Mouse (Mus musculus) ovary, postnatal 10 days (tissue): ENCODE results near the gene Zbtb8b.
A peak's percentile ranks its signal among the peaks of the same experiment; 100 is the strongest.
"Not testable (repeated sequence)": the region's sequence is repeated elsewhere in the genome, so short reads cannot be mapped to it uniquely, and the experiment has no call there.

Experiments
- DNase-seq: peaks from one replicate; pipeline ENCODE4 v3.0.0; 2022; ENCODE audit warnings: low spot score

Zbtb8b gene

GRCm38 (mm10) chr4:129440340-129441063 is at the start of gene Zbtb8b:
Gene Zbtb8b (minus strand): TSS chr4:129440853.
- peak; percentile 27 for DNase-seq

GRCm38 (mm10) chr4:129481090-129481489 is 40.4 kb upstream of the Zbtb8b start:
- DNase-seq, result no peak

GRCm38 (mm10) chr4:129479863-129480262 is 39.2 kb upstream of the Zbtb8b start:
- DNase-seq, result no peak

GRCm38 (mm10) chr4:129476047-129476446 is 35.4 kb upstream of the Zbtb8b start:
- no peak for DNase-seq

- DNase-seq, result no peak
These were observed 23.7 kb upstream of the Zbtb8b start for GRCm38 (mm10) chr4:129464286-129464815.

GRCm38 (mm10) chr4:129463097-129464059 is 22.7 kb upstream of the Zbtb8b start:
- no peak for DNase-seq

GRCm38 (mm10) chr4:129462118-129462517 is 21.5 kb upstream of the Zbtb8b start:
- DNase-seq, result no peak

- peak; percentile 88 for DNase-seq
These were observed 20.7 kb upstream of the Zbtb8b start, which contains the start of gene Bsdc1 for GRCm38 (mm10) chr4:129461183-129461960. Gene Bsdc1 (plus strand): TSS chr4:129461581.

GRCm38 (mm10) chr4:129460827-129461182 is 20.2 kb upstream of the Zbtb8b start:
- DNase-seq, result no peak

GRCm38 (mm10) chr4:129459726-129460125 is 19.1 kb upstream of the Zbtb8b start:
- no peak for DNase-seq

DNA sequence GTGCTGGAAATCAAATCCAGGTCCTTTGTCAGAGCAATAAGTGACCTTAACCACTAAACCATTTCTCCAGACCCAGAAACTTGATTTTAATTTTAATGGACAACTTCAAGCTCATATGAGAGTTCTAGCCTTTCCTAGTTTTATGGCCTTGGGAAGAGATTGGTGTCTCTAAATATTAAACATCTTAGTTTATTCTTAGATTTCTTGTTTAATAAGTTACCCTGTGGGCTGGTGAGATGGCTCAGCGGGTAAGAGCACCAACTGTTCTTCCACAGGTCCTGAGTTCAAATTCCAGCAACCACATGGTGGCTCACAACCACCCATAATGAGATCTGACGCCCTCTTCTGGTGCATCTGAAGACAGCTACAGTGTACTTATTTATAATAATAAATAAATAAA is 16.7 kb upstream of the Zbtb8b start:
- not testable (repeated sequence) for DNase-seq

DNA sequence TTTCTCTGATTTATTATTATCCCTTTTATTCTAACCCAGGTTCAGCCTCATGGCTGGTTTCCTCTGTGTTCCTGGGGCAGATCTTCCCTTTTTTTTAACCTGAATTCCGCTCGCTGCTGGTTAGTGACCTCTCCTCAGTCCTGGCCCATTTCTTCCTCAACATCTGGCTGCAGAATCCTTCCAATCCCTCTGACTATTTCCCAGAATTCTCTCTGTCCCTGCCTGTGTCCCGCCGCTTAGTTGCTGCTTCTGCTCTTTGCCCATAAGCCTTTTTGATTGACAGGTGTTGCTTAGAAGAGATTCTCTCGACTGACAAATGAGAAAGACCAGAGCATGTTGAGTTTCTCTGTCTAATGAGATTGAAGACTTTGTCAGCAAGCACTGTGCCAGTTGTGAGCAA is 15.5 kb upstream of the Zbtb8b start:
- DNase-seq, result no peak

DNA sequence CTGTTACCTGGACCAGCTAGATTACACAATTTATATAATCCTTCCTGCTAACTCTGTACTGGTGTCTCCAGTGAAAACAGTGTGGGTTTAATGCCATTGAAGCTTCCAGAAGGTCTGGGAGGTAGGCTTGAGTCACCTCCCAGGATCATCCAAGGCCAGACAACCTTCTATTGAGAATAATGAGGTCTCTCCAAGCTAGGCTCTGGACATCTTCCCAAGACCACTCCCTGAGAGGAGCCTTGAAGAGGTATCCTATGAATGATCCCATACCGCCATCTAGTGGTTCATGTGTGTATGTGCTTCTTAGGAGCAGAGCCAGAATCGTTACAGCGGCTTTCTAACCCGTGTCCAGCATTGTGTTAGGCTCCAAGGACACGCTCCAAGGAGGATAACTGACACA is 14.6 kb upstream of the Zbtb8b start:
- DNase-seq, result peak; percentile 17

DNA sequence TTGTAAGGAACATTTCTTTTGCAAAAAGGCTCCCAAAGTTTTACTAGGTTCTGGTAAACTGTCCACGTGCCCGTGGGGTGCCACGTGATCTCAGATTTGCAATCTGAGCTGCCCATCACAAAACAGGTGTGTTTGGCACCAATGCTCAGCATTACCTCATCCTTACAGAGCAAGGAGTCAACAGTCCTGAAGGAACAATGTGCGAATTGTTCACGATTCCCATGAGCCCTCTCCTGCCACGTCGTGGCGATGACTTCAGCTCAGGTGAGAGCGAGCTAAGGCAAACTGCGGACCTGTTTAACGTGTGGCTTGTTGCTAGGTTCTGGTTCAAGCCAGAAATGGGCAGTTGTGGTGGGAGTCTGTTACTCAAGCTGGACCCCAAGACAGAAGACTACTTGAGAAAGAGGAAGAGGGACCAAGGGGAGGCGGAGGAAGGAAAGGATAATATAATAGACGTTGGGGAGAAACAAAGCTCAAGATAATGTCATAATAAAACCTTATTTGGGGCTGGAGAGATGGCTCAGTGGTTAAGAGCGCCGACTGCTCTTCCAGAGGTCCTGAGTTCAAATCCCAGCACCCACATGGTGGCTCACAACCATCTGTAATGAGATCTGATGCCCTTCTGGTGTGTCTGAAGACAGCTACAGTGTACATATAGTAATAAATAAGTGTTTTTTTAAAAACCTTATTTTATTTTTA is 11.0 kb upstream of the Zbtb8b start:
- no peak for DNase-seq

DNA sequence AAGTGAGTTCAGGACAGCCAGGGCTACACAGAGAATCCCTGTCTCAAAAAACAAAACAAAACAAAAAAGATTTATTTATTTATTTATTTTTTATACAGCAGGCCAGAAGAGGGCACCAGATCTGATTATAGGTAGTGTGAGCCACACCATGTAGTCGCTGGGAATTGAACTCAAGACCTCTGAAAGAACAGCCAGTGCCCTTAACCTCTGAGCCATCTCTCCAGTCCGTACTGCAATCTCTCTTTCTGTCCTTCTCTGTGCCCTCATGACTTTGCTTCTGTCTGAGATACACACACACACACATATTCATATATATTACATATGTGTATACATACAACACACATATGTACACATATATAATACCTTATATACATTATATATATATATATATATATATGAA is 10.2 kb upstream of the Zbtb8b start:
- no peak for DNase-seq

- no peak for DNase-seq
These were observed 8.1 kb upstream of the Zbtb8b start for GRCm38 (mm10) chr4:129448713-129449112.

- no peak for DNase-seq
These were observed 7.3 kb upstream of the Zbtb8b start for GRCm38 (mm10) chr4:129447778-129448563.

- no peak for DNase-seq
These were observed 6.7 kb upstream of the Zbtb8b start for GRCm38 (mm10) chr4:129447360-129447759.

DNA sequence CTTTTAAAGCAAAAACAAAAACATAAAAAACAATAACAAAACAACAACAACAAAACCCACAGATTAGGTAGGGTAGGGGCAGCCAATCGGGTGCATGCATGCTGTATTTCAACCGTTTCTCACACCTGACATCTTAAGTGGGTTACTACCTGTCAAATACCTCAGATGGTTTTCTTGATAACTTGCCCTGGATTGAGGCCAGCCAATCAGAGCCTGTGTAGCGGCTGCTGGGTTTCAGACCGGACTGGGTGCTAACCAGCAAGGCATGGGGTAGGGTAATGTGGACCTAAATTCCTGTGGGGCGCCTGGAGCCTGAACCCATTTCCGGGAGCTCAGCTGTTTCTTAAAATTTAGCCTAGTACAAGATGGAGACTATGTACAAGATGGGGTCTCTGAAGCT is 492 bp upstream of the Zbtb8b start:
- DNase-seq, result no peak

DNA sequence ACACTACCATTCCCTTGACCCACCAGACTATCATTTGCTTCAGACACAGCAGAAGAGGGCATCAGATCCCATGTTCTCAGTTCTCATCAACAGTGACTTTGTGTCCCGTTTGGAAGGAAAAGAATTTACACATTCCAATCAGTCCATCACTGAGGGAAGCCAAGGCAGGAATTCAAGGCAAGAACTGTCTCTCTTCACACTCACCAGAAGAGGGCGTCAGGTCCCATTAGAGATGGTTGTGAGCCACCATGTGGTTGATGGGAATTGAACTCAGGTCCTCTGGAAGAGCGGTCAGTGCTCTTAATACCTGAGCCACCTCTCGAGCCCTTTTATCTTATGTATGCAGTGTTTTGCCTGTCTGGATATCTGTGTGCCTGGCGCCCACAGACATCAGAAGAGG is 22.3 kb downstream of the Zbtb8b start:
- DNase-seq, result no peak

GRCm38 (mm10) chr4:129416478-129416877 is 24.2 kb downstream of the Zbtb8b start:
- no peak for DNase-seq
